Mouse (Mus musculus): ENCODE measurements around the gene Casc3.

Casc3 gene

GRCm38 (mm10) chr11:98781851-98782512 is 22.7 kb upstream of the Casc3 start:
- TF ChIP-seq GATA4 (IDR thresholded peaks at IDR 0.05; ENCODE audit: insufficient replicate concordance, low read length): no peak

GRCm38 (mm10) chr11:98782651-98783235 is 22.0 kb upstream of the Casc3 start:
- no peak for TF ChIP-seq GATA4 (IDR thresholded peaks at IDR 0.05; ENCODE audit: insufficient replicate concordance, low read length)

- TF ChIP-seq GATA4 (IDR thresholded peaks at IDR 0.05; ENCODE audit: insufficient replicate concordance, low read length): peak; percentile 98; the same call in 1 of the 2 replicates
Observed at GRCm38 (mm10) chr11:98783236-98783696, 21.4 kb upstream of the Casc3 start.

- no peak for TF ChIP-seq GATA4 (IDR thresholded peaks at IDR 0.05; ENCODE audit: insufficient replicate concordance, low read length)
Observed at GRCm38 (mm10) chr11:98784139-98784538, 20.6 kb upstream of the Casc3 start.

GRCm38 (mm10) chr11:98785214-98785613 is 19.5 kb upstream of the Casc3 start:
- TF ChIP-seq GATA4 (IDR thresholded peaks at IDR 0.05; ENCODE audit: insufficient replicate concordance, low read length): no peak

GRCm38 (mm10) chr11:98785772-98786281 is 18.9 kb upstream of the Casc3 start:
- no peak; the same call in 1 of the 2 replicates for TF ChIP-seq GATA4 (IDR thresholded peaks at IDR 0.05; ENCODE audit: insufficient replicate concordance, low read length)

- TF ChIP-seq GATA4 (IDR thresholded peaks at IDR 0.05; ENCODE audit: insufficient replicate concordance, low read length): peak; percentile 25; the same call in 1 of the 2 replicates
Observed at GRCm38 (mm10) chr11:98786359-98787214, 18.1 kb upstream of the Casc3 start.

- TF ChIP-seq GATA4 (IDR thresholded peaks at IDR 0.05; ENCODE audit: insufficient replicate concordance, low read length): no peak
Observed at GRCm38 (mm10) chr11:98787229-98787628, 17.5 kb upstream of the Casc3 start.

GRCm38 (mm10) chr11:98787691-98788090 is 17.0 kb upstream of the Casc3 start:
- TF ChIP-seq GATA4 (IDR thresholded peaks at IDR 0.05; ENCODE audit: insufficient replicate concordance, low read length): no peak

GRCm38 (mm10) chr11:98788139-98788538 is 16.6 kb upstream of the Casc3 start:
- TF ChIP-seq GATA4 (IDR thresholded peaks at IDR 0.05; ENCODE audit: insufficient replicate concordance, low read length): no peak

GRCm38 (mm10) chr11:98788550-98789218 is 16.0 kb upstream of the Casc3 start:
- no peak for TF ChIP-seq GATA4 (IDR thresholded peaks at IDR 0.05; ENCODE audit: insufficient replicate concordance, low read length)

- no peak for TF ChIP-seq GATA4 (IDR thresholded peaks at IDR 0.05; ENCODE audit: insufficient replicate concordance, low read length)
Observed at GRCm38 (mm10) chr11:98789219-98789807, 15.4 kb upstream of the Casc3 start.

GRCm38 (mm10) chr11:98789824-98790223 is 14.9 kb upstream of the Casc3 start:
- no peak for TF ChIP-seq GATA4 (IDR thresholded peaks at IDR 0.05; ENCODE audit: insufficient replicate concordance, low read length)

- TF ChIP-seq GATA4 (IDR thresholded peaks at IDR 0.05; ENCODE audit: insufficient replicate concordance, low read length): no peak
Observed at GRCm38 (mm10) chr11:98790631-98791205, 14.0 kb upstream of the Casc3 start.
